33 mouse cellular contexts compared by ENCODE assay signal in genomic region chr17:48053646-48054045, GRCm38 (mm10). TPM values are rescaled to one million over a fixed set of nuclear protein-coding genes. Genes with fewer than 3 reads are reported as not detected.
DNase-seq lines count a peak whose midpoint lies in the region; ATAC-seq and TF ChIP-seq lines count a peak whose summit lies in the region.
"Had no signal": no experiment of that assay in that cellular context is flagged by ENCODE, and none has a peak within 500 bp of the region (broad histone marks: within the 10 kb centered on the region; RNA-seq: fewer than 3 reads in every experiment).

No protein-coding gene starts in this region.

- peaks cover 59% of the 10 kb centered on the region for H3K27me3 ChIP-seq in E14TG2a.4 (ENCODE audit: insufficient read depth, low read length)
- H3K27me3 ChIP-seq in midbrain, embryonic 11.5 days (ENCODE audit: control insufficient read depth, insufficient read depth, low read length) = peaks cover 10% of the 10 kb centered on the region
- no peaks in the 10 kb centered on the region for H3K27me3 ChIP-seq in midbrain, embryonic 16.5 days (ENCODE audit: control insufficient read depth, insufficient read depth, low read depth, low read length)

- H3K4me1 ChIP-seq in E14TG2a.4 (replicated peaks; ENCODE audit: low read depth, low read length) = 0 out of 2 replicates have a peak, but pooled peaks cover 3% of the 10 kb centered on the region
- H3K4me1 ChIP-seq in midbrain, embryonic 11.5 days (ENCODE audit: control insufficient read depth, insufficient read depth, low read length) = peaks cover 14% of the 10 kb centered on the region
- peaks cover 22% of the 10 kb centered on the region for H3K4me1 ChIP-seq in midbrain, embryonic 16.5 days (ENCODE audit: control insufficient read depth, insufficient read depth, low read length)

- no peaks in the 10 kb centered on the region for H3K9me3 ChIP-seq in E14TG2a.4 (ENCODE audit: low read length)
- H3K9me3 ChIP-seq in midbrain, embryonic 11.5 days (ENCODE audit: control insufficient read depth, low read length) = no peaks in the 10 kb centered on the region
- H3K9me3 ChIP-seq in midbrain, embryonic 16.5 days (replicated peaks; ENCODE audit: control insufficient read depth, low read length, poor library complexity, severe bottlenecking) = no peaks in the 10 kb centered on the region
- H3K9me3 ChIP-seq: embryonic facial prominence, embryonic 12.5 days; embryonic facial prominence, embryonic 15.5 days; hindbrain, embryonic 10.5 days had no signal

- no peak overlapping the region for H3K4me3 ChIP-seq in gastrocnemius, adult 2 months
- H3K4me3 ChIP-seq in E14TG2a.4 (replicated peaks; ENCODE audit: low read length) = no peak overlapping the region
- H3K4me3 ChIP-seq in midbrain, embryonic 11.5 days (ENCODE audit: low read depth, low read length) = no peak overlapping the region
- H3K4me3 ChIP-seq in midbrain, embryonic 16.5 days (ENCODE audit: low read depth, low read length) = no peak overlapping the region
- H3K4me3 ChIP-seq: embryonic facial prominence, embryonic 12.5 days; embryonic facial prominence, embryonic 15.5 days; hindbrain, embryonic 10.5 days had no signal

- H3K36me3 ChIP-seq in E14TG2a.4 (ENCODE audit: insufficient read depth, low read length) = no peaks in the 10 kb centered on the region
- no peaks in the 10 kb centered on the region for H3K36me3 ChIP-seq in midbrain, embryonic 11.5 days (ENCODE audit: control insufficient read depth, insufficient read depth, low read length)
- no peaks in the 10 kb centered on the region for H3K36me3 ChIP-seq in midbrain, embryonic 16.5 days (ENCODE audit: control insufficient read depth, insufficient read depth, low read length)
- H3K36me3 ChIP-seq: embryonic facial prominence, embryonic 12.5 days; embryonic facial prominence, embryonic 15.5 days; hindbrain, embryonic 10.5 days had no signal

- H3K4me2 ChIP-seq in midbrain, embryonic 11.5 days = no peak overlapping the region
- no peak overlapping the region for H3K4me2 ChIP-seq in midbrain, embryonic 16.5 days (ENCODE audit: low read length)
- H3K4me2 ChIP-seq: embryonic facial prominence, embryonic 12.5 days; embryonic facial prominence, embryonic 15.5 days; heart, embryonic 11.5 days; hindbrain, embryonic 14.5 days had no signal

- H3K27ac ChIP-seq in gastrocnemius, adult 2 months = no peak overlapping the region
- no peak overlapping the region for H3K27ac ChIP-seq in midbrain, embryonic 11.5 days (ENCODE audit: low read depth, low read length)
- H3K27ac ChIP-seq in midbrain, embryonic 16.5 days (ENCODE audit: low read length) = no peak overlapping the region
- H3K27ac ChIP-seq: embryonic facial prominence, embryonic 12.5 days; embryonic facial prominence, embryonic 15.5 days; hindbrain, embryonic 10.5 days; hindbrain, embryonic 14.5 days; hindbrain, postnatal 0 days had no signal

- TF ChIP-seq CTCF in gastrocnemius, adult 2 months (IDR thresholded peaks at IDR 0.05) = 0 out of 2 replicates have a peak, but pooled peaks have one; percentile 2
- peak; percentile 25 for TF ChIP-seq CTCF in E14TG2a.4 (conservative IDR thresholded peaks at IDR 0.05; ENCODE audit: low read length)

- ATAC-seq in midbrain, embryonic 11.5 days (ENCODE audit: low FRiP score) = no peak
- no peak for ATAC-seq in midbrain, embryonic 16.5 days
- ATAC-seq: forebrain, embryonic 14.5 days; hindbrain, postnatal 0 days; inflammation-experienced regulatory T-cells, adult 6 months; intestine, embryonic 16.5 days had no signal

- 85% methylated on average over 2 of the region's 2 CpGs for WGBS in midbrain, embryonic 11.5 days
- WGBS in midbrain, embryonic 16.5 days = 75% methylated on average over 2 of the region's 2 CpGs

- intact Hi-C loops in gastrocnemius, adult 2 months (cut with DNase I) = no loop called here

- H3K9ac ChIP-seq in midbrain, embryonic 11.5 days (ENCODE audit: low read length) = no peak overlapping the region
- no peak overlapping the region for H3K9ac ChIP-seq in midbrain, embryonic 16.5 days (ENCODE audit: low read depth, low read length)
- H3K9ac ChIP-seq: embryonic facial prominence, embryonic 12.5 days; embryonic facial prominence, embryonic 15.5 days; forebrain, postnatal 0 days; hindbrain, embryonic 14.5 days had no signal

- DNase-seq in gastrocnemius, adult 2 months = no peak
- no peak for DNase-seq in gastrocnemius, adult 18-20 months (ENCODE audit: low spot score)
- peak; percentile 54 for DNase-seq in R1 (ENCODE audit: low read depth, low spot score)
- DNase-seq in midbrain, embryonic 11.5 days (ENCODE audit: low spot score, missing footprints) = no peak
- DNase-seq: adrenal gland, adult 2 months; cerebellum, adult 11 months; cerebellum, adult 2 months; cerebellum, adult 9-11 months; cerebellum, postnatal 25 days; forebrain, postnatal 0 days; gastrocnemius, postnatal 10 days; gastrocnemius, postnatal 36 days; heart, postnatal 36 days had no signal

RNA-seq across cellular contexts. Expression of gene 1700122O11Rik, which starts 15.6 kb away (rescaled TPM):
- total RNA-seq in gastrocnemius, adult 2 months (2021) = not detected
- not detected for total RNA-seq in gastrocnemius, adult 18-20 months (2021)
- polyA plus RNA-seq in midbrain, embryonic 11.5 days (2014; fragmentation: Nextera tagmentation; extraction: Ambion mirVana) = not detected in 2 replicates
- not detected in 2 replicates for polyA plus RNA-seq in midbrain, embryonic 16.5 days (2015; fragmentation: Nextera tagmentation; extraction: Ambion mirVana)
- total RNA-seq: adrenal gland, adult 2 months; adrenal gland, postnatal 14 days; common myeloid progenitor, adult 5-6 weeks; forebrain, postnatal 0 days; gastrocnemius, postnatal 10 days; gastrocnemius, postnatal 36 days; granulocyte monocyte progenitor cell, adult 5-6 weeks; heart, adult 8-10 months; heart, postnatal 36 days; hindbrain, postnatal 0 days had no signal
- polyA plus RNA-seq: adrenal gland, adult 2 months; cerebellum, adult 2 months; embryonic facial prominence, embryonic 12.5 days; embryonic facial prominence, embryonic 15.5 days; forebrain, embryonic 11.5 days; forebrain, embryonic 14.5 days; forebrain, postnatal 0 days; frontal cortex, adult 2 months; heart, embryonic 11.5 days; heart, embryonic 14.5 days; heart, postnatal 0 days; hindbrain, embryonic 10.5 days; hindbrain, embryonic 14.5 days; hindbrain, postnatal 0 days; inflammation-experienced regulatory T-cells, adult 6 months; intestine, embryonic 16.5 days had no signal

RNA-seq across cellular contexts. Expression of gene 1700067P10Rik, which starts 35.5 kb away (rescaled TPM):
- not detected for total RNA-seq in gastrocnemius, adult 2 months (2021)
- total RNA-seq in gastrocnemius, adult 18-20 months (2021) = not detected
- polyA plus RNA-seq in midbrain, embryonic 11.5 days (2014; fragmentation: Nextera tagmentation; extraction: Ambion mirVana) = not detected in 2 replicates
- not detected in 2 replicates for polyA plus RNA-seq in midbrain, embryonic 16.5 days (2015; fragmentation: Nextera tagmentation; extraction: Ambion mirVana)
- total RNA-seq: adrenal gland, adult 2 months; adrenal gland, postnatal 14 days; adrenal gland, postnatal 4 days; common myeloid progenitor, adult 5-6 weeks; forebrain, postnatal 0 days; gastrocnemius, postnatal 10 days; gastrocnemius, postnatal 36 days; granulocyte monocyte progenitor cell, adult 5-6 weeks; heart, adult 8-10 months; heart, postnatal 36 days; hindbrain, postnatal 0 days had no signal
- polyA plus RNA-seq: adrenal gland, adult 2 months; embryonic facial prominence, embryonic 12.5 days; embryonic facial prominence, embryonic 15.5 days; forebrain, embryonic 11.5 days; forebrain, embryonic 14.5 days; forebrain, postnatal 0 days; heart, embryonic 11.5 days; heart, embryonic 14.5 days; heart, postnatal 0 days; hindbrain, embryonic 14.5 days; hindbrain, postnatal 0 days; inflammation-experienced regulatory T-cells, adult 6 months; intestine, embryonic 16.5 days had no signal
